Mouse (Mus musculus): ENCODE results near the gene Csrp3. TPM values are rescaled to one million over a fixed set of nuclear protein-coding genes. Genes with fewer than 3 reads are reported as not detected.

Gene Csrp3
- polyA plus RNA-seq, 1 experiment from 2014 or later: 3.5 TPM

DNA sequence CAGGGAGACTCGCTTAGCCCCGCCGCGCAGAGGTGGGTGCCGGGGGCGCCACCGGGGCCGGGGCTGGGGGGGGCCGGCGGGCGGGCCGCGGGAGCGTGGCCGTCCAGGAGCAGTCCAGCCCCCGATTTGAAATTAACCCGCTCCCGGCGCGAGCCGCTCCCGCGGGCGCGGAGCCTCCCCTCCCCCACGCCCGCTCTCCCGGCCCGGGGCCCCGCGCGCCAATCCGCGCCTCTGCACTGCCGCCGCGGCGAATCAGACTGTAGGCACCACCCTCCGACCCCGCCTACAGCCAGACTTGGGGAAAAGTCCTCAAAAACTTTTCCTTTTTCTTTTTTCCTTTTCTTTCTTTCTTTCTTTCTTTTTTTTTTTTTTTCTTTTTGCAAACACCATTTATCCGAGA is 33.7 kb upstream of the Csrp3 start, which contains the start of gene E2f8:
Gene E2f8 (minus strand): TSS at position 111 of the 400 bp plus-strand sequence.
- Histone ChIP-seq H3K4me2 (peak within 1 kb of the TSS; percentile 100), H3K4me1 (replicated peaks) (peaks cover 37% of the 10 kb centered on the region), H3K36me3 (no peaks in the 10 kb centered on the region), H3K9ac (peak within 1 kb of the TSS; percentile 64), H3K9me3 (no peaks in the 10 kb centered on the region), H3K4me3 (peak within 1 kb of the TSS; percentile 71), H3K27ac (replicated peaks) (peak within 1 kb of the TSS; percentile 46; the same call in 1 of the 2 replicates), H3K27me3 (peaks cover 36% of the 10 kb centered on the region)
- under 1% methylated on average over 39 of the region's 41 CpGs for WGBS
- ATAC-seq (ENCODE audit: low read depth): peak; percentile 88

DNA sequence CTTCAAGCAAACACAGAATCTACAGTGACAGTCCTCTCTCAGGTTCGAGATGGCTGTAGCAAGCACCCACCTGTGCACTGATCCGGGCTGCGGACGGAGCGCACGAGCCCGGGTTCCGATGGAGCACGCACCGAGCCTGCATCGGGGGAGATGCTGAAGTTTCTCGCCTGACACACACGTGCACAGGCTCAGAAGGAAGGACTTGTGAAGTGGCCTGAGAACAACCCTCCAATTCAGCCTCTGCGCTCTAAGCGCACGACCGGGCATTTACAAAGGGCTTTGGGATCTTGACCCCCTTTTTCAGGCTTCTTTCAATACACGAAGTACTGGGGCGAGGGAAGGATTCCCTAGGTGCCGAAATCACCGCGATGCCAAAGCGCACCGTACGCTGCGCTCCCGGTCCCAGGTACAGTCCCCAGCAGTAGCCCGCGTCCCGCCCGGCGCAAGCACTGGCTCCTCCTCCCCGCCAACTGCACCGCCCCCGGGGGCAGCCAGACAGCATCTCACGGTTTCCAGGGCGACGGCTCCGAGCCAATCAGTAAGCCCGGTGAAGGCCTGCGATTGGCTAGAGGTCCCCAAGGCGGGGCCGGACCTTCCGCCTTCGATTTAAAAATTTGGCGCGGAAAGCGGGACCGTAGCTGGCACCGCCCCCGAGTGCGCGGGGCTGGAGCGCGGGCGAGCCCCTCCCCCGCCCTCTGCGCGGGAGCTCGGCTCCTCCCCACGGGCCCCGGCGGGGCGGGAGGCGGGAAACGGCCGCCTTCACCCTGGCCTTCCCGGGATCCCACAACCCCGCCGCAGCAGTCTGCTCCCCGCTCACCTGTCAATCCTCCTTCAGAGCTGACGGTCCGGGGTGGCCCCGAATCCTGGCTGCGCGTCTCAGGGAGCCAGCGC is 33.0 kb upstream of the Csrp3 start:
- ATAC-seq (ENCODE audit: low read depth): peak; percentile 99
- Histone ChIP-seq H3K36me3 (no peaks in the 10 kb centered on the region), H3K9me3 (no peaks in the 10 kb centered on the region), H3K9ac (peak overlapping the region; percentile 64), H3K27me3 (peaks cover 36% of the 10 kb centered on the region), H3K4me1 (replicated peaks) (peaks cover 37% of the 10 kb centered on the region), H3K27ac (replicated peaks) (peak overlapping the region; percentile 46; the same call in 1 of the 2 replicates), H3K4me3 (peak overlapping the region; percentile 71), H3K4me2 (peak overlapping the region; percentile 100)
- WGBS: under 1% methylated on average over 77 of the region's 77 CpGs

DNA sequence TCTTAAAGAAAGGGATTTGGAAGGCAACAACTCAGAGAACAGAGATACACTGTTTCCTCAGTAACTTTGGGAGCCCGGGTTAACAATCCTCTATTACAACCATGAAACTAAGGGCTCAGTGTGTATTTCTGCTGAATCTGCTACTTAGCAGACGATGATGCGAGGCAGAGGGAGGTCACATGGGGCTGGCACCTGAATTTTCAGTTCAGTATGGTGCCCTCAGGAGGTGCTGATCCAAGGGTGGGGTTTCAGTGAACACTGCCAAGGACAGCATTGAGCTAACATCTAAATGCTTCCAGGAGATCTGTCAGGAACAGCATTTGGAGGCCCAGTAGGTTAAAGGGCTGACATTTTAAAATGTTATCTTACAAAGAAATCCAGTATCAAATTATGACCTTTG is 31.7 kb upstream of the Csrp3 start:
- no peak overlapping the region for H3K27ac ChIP-seq (replicated peaks)
- no peak overlapping the region for H3K9ac ChIP-seq
- H3K36me3 ChIP-seq: no peaks in the 10 kb centered on the region
- H3K4me1 ChIP-seq (replicated peaks): peaks cover 37% of the 10 kb centered on the region
- WGBS: 37% methylated on average over 3 of the region's 3 CpGs
- no peaks in the 10 kb centered on the region for H3K9me3 ChIP-seq
- ATAC-seq (ENCODE audit: low read depth): no peak
- H3K27me3 ChIP-seq: peaks cover 32% of the 10 kb centered on the region
- peak overlapping the region; percentile 8; the same call in 1 of the 2 replicates for H3K4me3 ChIP-seq
- peak overlapping the region; percentile 41 for H3K4me2 ChIP-seq

DNA sequence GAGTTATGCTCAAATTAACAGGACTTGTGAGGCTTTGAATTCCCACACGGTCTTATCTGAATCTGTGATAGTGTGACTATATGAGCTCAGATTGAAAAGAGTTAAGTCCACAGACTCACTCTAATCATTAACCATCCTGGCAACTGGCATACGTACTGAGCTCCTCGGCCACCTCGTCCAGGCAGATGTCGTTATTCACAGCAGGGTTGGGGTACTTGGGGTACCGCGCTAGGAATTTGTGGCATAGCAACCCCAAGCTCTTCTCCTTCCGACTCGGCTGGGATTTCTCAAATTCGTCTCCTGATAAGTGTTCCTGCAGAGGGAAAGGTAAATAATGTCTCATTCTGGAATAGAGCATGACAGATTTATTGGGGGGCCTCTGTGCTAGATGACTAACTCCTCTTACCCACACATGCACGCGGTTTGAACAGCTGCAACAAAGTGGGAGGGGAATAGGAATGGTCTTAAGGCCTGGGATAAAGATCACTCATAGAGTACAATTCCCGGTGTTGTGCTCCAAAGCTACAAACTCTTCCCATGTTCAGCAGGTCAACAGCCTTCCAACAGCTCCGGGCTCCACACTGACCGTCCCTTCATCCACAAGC is 30.1 kb upstream of the Csrp3 start:
- Histone ChIP-seq H3K9ac (no peak overlapping the region), H3K4me2 (no peak overlapping the region), H3K27me3 (peaks cover 15% of the 10 kb centered on the region), H3K4me3 (no peak overlapping the region), H3K36me3 (peaks cover 7% of the 10 kb centered on the region; the same call in 1 of the 2 replicates), H3K9me3 (no peaks in the 10 kb centered on the region), H3K27ac (replicated peaks) (no peak overlapping the region), H3K4me1 (replicated peaks) (peaks cover 37% of the 10 kb centered on the region)
- ATAC-seq (ENCODE audit: low read depth): no peak
- 51% methylated on average over 15 of the region's 15 CpGs for WGBS

DNA sequence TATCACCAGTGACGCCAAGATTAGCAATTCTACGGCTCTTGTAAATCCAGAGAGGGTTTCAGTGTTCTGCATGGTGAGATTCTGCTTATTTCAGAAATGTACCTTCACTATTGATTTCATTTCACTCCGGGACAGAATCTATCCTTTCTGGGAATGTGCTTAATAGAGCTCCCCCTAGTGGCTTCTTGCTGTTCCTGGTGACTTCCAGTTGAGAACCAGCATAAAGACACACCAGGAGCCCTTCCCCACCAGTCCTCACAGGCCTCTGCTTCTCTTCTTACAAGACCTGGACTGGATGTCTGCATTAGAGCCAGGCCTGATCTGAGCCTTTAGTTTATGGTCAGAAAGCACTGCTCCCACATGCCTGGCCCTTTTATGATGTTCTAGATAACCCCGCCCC is 28.7 kb upstream of the Csrp3 start:
- WGBS: 71% methylated on average over 4 of the region's 4 CpGs

DNA sequence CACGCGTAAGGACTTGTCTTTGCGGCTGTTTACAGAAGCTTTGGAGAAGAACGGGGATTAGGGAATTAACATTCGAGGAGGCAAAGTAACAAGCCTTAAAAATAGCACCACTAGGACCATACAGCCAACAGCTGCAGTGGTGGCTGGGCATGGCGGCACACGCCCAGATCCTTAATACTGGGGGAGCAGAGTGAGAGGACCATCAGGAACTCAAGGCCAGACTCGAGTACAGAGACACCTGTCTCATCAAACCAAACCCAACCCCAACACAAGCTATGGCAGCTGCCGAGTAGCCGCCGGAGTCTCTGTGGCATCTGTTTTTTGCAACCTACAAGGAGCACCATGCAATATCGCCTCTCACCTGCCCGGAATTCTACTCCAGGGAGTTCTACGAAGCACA is 27.3 kb upstream of the Csrp3 start:
- WGBS: 94% methylated on average over 14 of the region's 14 CpGs
- Histone ChIP-seq H3K27ac (replicated peaks) (no peak overlapping the region), H3K27me3 (no peaks in the 10 kb centered on the region), H3K36me3 (peaks cover 26% of the 10 kb centered on the region), H3K4me1 (replicated peaks) (peaks cover 18% of the 10 kb centered on the region; the same call in 1 of the 2 replicates), H3K4me2 (no peak overlapping the region), H3K9me3 (no peaks in the 10 kb centered on the region), H3K9ac (no peak overlapping the region), H3K4me3 (no peak overlapping the region)
- ATAC-seq (ENCODE audit: low read depth): no peak

More for the DNA sequence above, 28.7 kb upstream of the Csrp3 start:
- Histone ChIP-seq H3K9ac (no peak overlapping the region), H3K9me3 (no peaks in the 10 kb centered on the region), H3K4me1 (replicated peaks) (peaks cover 27% of the 10 kb centered on the region), H3K27me3 (0 out of 2 replicates have a peak, but pooled peaks cover 3% of the 10 kb centered on the region), H3K4me3 (no peak overlapping the region), H3K27ac (replicated peaks) (no peak overlapping the region), H3K4me2 (no peak overlapping the region), H3K36me3 (peaks cover 19% of the 10 kb centered on the region)
- ATAC-seq (ENCODE audit: low read depth): no peak

DNA sequence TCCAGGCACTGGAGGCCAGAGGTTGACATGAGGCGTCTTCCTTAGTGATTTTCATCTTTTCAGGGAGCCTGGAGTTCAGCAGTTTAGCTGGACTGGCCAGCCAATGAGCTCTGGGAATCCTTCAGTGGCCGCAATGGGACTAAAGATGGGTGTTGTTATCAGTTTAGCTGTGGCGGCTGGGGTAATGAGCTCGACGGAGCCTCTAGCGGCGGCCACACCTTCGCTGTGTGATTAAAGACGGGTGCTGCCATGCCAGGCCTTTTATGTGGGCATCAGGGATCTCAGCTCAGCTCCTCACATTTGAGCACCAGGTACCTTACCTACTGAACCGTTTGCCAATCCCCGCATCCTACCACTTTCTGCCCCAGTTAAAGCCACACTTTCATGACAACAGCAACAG is 23.5 kb upstream of the Csrp3 start:
- Histone ChIP-seq H3K9ac (no peak overlapping the region), H3K4me3 (no peak overlapping the region), H3K27ac (replicated peaks) (no peak overlapping the region), H3K4me1 (replicated peaks) (no peaks in the 10 kb centered on the region), H3K27me3 (no peaks in the 10 kb centered on the region), H3K9me3 (no peaks in the 10 kb centered on the region), H3K36me3 (peaks cover 27% of the 10 kb centered on the region), H3K4me2 (no peak overlapping the region)
- no peak for ATAC-seq (ENCODE audit: low read depth)
- WGBS: 93% methylated on average over 11 of the region's 11 CpGs

DNA sequence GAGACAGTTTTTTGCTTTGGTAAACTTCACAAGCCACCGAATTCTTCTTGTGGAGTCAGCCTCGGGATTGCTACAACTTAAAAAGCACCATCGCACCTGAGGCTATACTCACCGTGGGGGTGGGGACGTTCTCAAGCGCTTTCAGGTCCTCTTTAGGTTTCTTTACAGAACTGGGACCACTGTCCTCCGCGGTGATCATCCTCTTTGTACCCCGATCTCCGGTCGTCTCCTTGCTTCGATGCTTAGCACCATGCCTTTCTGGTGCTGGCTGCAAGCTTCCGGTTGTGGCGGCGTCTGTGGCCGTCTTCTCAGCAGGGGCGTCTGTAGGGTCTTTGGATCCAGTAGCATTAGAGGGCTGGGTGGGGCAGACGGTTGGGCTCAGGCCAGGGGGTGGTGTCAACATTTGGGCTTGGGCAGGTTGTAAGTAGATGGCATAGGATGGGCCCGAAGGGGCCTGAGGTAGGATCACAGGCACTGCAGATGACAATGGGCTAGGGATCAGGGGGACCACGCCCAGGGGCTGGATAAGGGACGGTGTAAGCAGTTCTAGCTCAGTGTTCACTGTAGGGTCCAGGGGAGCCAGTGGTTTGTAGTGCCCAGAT is 22.8 kb upstream of the Csrp3 start:
- H3K4me3 ChIP-seq: no peak overlapping the region
- no peaks in the 10 kb centered on the region for H3K9me3 ChIP-seq
- H3K36me3 ChIP-seq: peaks cover 27% of the 10 kb centered on the region
- no peak overlapping the region for H3K27ac ChIP-seq (replicated peaks)
- no peak overlapping the region for H3K9ac ChIP-seq
- no peak overlapping the region for H3K4me2 ChIP-seq
- 93% methylated on average over 21 of the region's 21 CpGs for WGBS
- no peak for ATAC-seq (ENCODE audit: low read depth)
- no peaks in the 10 kb centered on the region for H3K27me3 ChIP-seq
- no peaks in the 10 kb centered on the region for H3K4me1 ChIP-seq (replicated peaks)

DNA sequence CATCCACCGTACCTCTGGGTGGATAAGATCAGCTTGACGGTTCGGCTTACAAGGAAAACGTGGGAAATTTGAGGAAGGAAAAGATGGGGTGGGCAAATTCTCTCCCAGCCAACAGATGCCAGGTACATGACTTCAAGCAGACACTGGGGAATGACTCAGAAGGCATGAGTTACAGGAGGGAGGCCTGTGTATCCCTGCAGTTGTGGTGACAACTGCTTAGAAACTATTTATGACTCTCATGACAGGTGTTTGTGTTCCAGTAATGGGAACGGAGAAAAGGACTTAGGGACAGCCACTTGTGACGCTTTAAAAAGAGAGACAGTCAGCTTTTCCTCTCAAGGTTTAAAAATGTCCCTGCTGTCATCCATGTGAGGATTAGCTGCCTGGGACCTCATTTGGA is 22.3 kb upstream of the Csrp3 start:
- no peak for ATAC-seq (ENCODE audit: low read depth)
- Histone ChIP-seq H3K36me3 (peaks cover 27% of the 10 kb centered on the region), H3K4me2 (no peak overlapping the region), H3K4me3 (no peak overlapping the region), H3K9me3 (no peaks in the 10 kb centered on the region), H3K4me1 (replicated peaks) (no peaks in the 10 kb centered on the region), H3K9ac (no peak overlapping the region), H3K27ac (replicated peaks) (no peak overlapping the region), H3K27me3 (no peaks in the 10 kb centered on the region)
- WGBS: 87% methylated on average over 6 of the region's 6 CpGs

DNA sequence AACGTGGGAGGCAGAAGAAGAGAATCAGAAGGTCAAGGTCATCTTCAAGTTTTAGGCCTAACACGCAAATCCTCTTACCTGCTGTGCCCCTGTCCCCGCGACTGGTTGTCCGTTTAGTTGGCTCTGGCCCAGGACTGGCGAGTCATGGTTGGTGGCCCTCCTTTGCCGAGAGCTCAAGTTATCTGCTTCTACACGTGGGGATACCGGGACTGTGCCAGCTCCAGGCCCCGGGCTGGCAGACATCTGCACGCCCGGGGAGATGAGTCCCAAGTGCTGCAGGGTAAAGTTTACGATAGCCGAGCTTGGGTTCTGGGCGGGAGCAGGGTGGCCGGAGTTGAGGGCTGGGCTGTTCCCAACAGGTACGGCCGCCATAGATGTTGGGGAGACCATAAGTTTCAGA is 19.7 kb upstream of the Csrp3 start:
- H3K4me1 ChIP-seq (replicated peaks): no peaks in the 10 kb centered on the region
- WGBS: 91% methylated on average over 18 of the region's 18 CpGs

DNA sequence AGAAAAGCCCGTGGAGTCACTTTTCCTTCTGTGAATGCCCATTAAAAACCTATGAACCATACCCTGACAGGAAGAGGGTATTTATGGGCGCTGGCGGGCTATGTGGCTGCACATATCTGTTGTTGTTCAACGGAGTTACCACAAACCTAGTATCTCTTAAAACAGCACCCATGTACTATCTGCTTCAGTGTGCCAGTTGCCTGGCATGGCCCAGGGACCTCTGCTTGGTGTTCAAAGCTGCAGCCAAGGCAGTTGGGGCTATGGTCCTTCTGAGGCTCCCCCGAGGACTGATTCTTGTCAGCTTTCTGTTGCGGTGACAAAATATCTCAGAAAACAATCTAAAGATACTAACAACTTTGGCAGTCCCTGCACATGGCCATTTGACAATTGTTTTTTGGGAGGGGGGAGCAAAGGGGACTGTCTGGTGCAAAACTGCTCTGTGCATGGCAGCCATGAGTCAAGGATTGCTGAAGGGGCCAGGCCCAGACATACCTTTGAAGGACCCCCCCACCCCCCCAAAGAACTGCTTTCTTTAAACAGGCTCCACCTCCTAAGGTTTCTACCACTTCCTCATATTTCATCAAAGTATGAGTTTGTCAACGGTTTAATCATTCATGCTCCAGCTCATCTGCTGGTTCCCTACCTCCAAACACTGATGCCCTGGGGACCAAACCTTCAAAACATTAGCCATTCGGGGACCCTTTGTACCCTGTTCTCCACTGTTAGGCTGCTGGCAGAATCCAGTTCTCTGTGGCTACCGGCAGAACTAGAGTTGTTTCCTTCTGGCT is 17.0 kb upstream of the Csrp3 start:
- WGBS: 89% methylated on average over 9 of the region's 9 CpGs
- no peak for ATAC-seq (ENCODE audit: low read depth)

More for the DNA sequence above, 19.7 kb upstream of the Csrp3 start:
- H3K9me3 ChIP-seq: no peaks in the 10 kb centered on the region
- ATAC-seq (ENCODE audit: low read depth): no peak
- H3K4me3 ChIP-seq: no peak overlapping the region
- no peaks in the 10 kb centered on the region for H3K27me3 ChIP-seq
- no peak overlapping the region for H3K9ac ChIP-seq
- H3K27ac ChIP-seq (replicated peaks): no peak overlapping the region
- H3K4me2 ChIP-seq: no peak overlapping the region
- H3K36me3 ChIP-seq: peaks cover 17% of the 10 kb centered on the region

More for the DNA sequence above, 17.0 kb upstream of the Csrp3 start:
- Histone ChIP-seq H3K27me3 (no peaks in the 10 kb centered on the region), H3K27ac (replicated peaks) (no peak overlapping the region), H3K4me1 (replicated peaks) (no peaks in the 10 kb centered on the region), H3K4me2 (no peak overlapping the region), H3K9me3 (no peaks in the 10 kb centered on the region), H3K4me3 (no peak overlapping the region), H3K9ac (no peak overlapping the region), H3K36me3 (no peaks in the 10 kb centered on the region)

All from neural tube, embryonic 13.5 days (tissue).